Mouse (Mus musculus) kidney, adult 2 months (tissue): ENCODE measurements around the gene Dnaaf1.

Source experiments
- CTCF ChIP-seq: fragments of 200-500 bp; conservative IDR thresholded peaks from 2 replicates; pipeline ENCODE4 v1.5.1; 2011; ENCODE audit warnings: low read depth, mild to moderate bottlenecking, control low read depth, low read length, moderate library complexity, mixed read lengths; ENCODE audit not compliant: insufficient read depth, insufficient read length
- POLR2A ChIP-seq: fragments of 200-500 bp; IDR thresholded peaks from one replicate; pipeline ENCODE4 v1.6.1; 2011; ENCODE audit warnings: low read depth, low read length, control low read depth

GRCm38 (mm10) chr8:119568251-119568650 is 6.8 kb upstream of the Dnaaf1 start:
- no peak for TF ChIP-seq CTCF
- TF ChIP-seq POLR2A: no peak
